Mouse (Mus musculus) liver, embryonic 14.5 days (tissue): ENCODE measurements around the gene Trp73. TPM values are rescaled to one million over a fixed set of nuclear protein-coding genes. Genes with fewer than 3 reads are reported as not detected.

Experiments
- ATAC-seq: fragments of 200-750 bp; cut with Nextera tagmentation; 2 replicates; pipeline ENCODE4 v1.8.0; 2017; ENCODE audit warnings: moderate number of reproducible peaks, mild to moderate bottlenecking, moderate library complexity; ENCODE audit not compliant: insufficient read depth
- DNase-seq, 3 experiments: peaks; one replicate each; pipeline ENCODE4 v3.0.0-alpha.2; 2012 to 2013; ENCODE audit warnings: low read depth in 3 of 3, low spot score in 3 of 3
- H3K27ac ChIP-seq: fragments of 300-500 bp; sonication (generic); 2 replicates; pipeline ENCODE4 v1.5.1; 2014; ENCODE audit warnings: moderate library complexity, mild to moderate bottlenecking, control low read depth, inconsistent platforms
- H3K27me3 ChIP-seq: fragments of 300-500 bp; sonication (generic); 2 replicates; pipeline ENCODE4 v1.6.1; 2014; ENCODE audit warnings: mild to moderate bottlenecking, low read length, moderate library complexity; ENCODE audit not compliant: control insufficient read depth, insufficient read depth
- H3K36me3 ChIP-seq: fragments of 300-500 bp; sonication (generic); replicated peaks from 2 replicates; pipeline ENCODE4 v1.6.1; 2014; ENCODE audit warnings: low read depth; ENCODE audit not compliant: control insufficient read depth, insufficient read depth
- H3K4me1 ChIP-seq, 2 experiments: fragments of 200-500 bp in 1 of 2; fragments of 300-500 bp in 1 of 2; sonication (generic) in 1 of 2; replicated peaks; 2 replicates each; pipeline ENCODE4 v1.6.1; 2012 to 2014; ENCODE audit warnings: antibody characterized with exemption in 1 of 2, inconsistent platforms in 1 of 2, low read length in 1 of 2; ENCODE audit not compliant: control insufficient read depth in 2 of 2, insufficient read depth in 2 of 2
- H3K4me2 ChIP-seq: fragments of 300-500 bp; sonication (generic); 2 replicates; pipeline ENCODE4 v1.6.1; 2014; ENCODE audit warnings: low read depth, mild to moderate bottlenecking, control low read depth, moderate library complexity
- H3K4me3 ChIP-seq, 2 experiments: fragments of 200-500 bp in 1 of 2; fragments of 300-500 bp in 1 of 2; sonication (generic) in 1 of 2; 2 replicates each; pipeline ENCODE4 v1.5.1; 2012 to 2014; ENCODE audit warnings: low read depth in 2 of 2, low read length in 2 of 2, mild to moderate bottlenecking in 2 of 2, control low read depth in 1 of 2, inconsistent platforms in 1 of 2, moderate library complexity in 1 of 2; ENCODE audit not compliant: insufficient read depth in 1 of 2
- H3K9ac ChIP-seq: fragments of 300-500 bp; sonication (generic); replicated peaks from 2 replicates; pipeline ENCODE4 v1.6.1; 2014; ENCODE audit warnings: mild to moderate bottlenecking, control low read depth, moderate library complexity
- H3K9me3 ChIP-seq: fragments of 300-500 bp; sonication (generic); 2 replicates; pipeline ENCODE4 v1.6.1; 2016; ENCODE audit warnings: low read length, mixed read lengths; ENCODE audit not compliant: control insufficient read depth
- CTCF ChIP-seq: IDR thresholded peaks from 2 replicates; pipeline ENCODE4 v1.5.1; 2016; ENCODE audit warnings: antibody characterized with exemption, low read depth, control low read depth
- EP300 ChIP-seq: IDR thresholded peaks from 2 replicates; pipeline ENCODE4 v1.6.1; 2016; ENCODE audit warnings: antibody characterized with exemption, low read depth
- WGBS: fragments of 180-500 bp; shearing (Covaris S2); extraction: QIAGEN DNeasy Blood & Tissue Kit; methylation state at CpG from one replicate; pipeline ENCODE4 v1.1.7; 2014; ENCODE audit not compliant: insufficient replicate concordance; 5-methylcytosine and 5-hydroxymethylcytosine counted together
- polyA plus RNA-seq, 2 experiments: library from polyadenylated mRNA; depleted of rRNA in 1 of 2; stranded (reverse) in 1 of 2; unstranded in 1 of 2; fragments of >200 nt; fragmentation: Nextera tagmentation in 1 of 2; extraction: Ambion mirVana in 1 of 2; gene quantifications; 2 replicates each; pipeline versions ENCODE4 v1.2.1 to v1.2.3; 2012 to 2014

Gene Trp73
- polyA plus RNA-seq, 2 experiments: 0.01 to 0.06 TPM

GRCm38 (mm10) chr4:154055482-154055881 is 84.5 kb downstream of the Trp73 start:
- H3K4me3 ChIP-seq: no peak overlapping the region

GRCm38 (mm10) chr4:154053065-154053464 is 86.9 kb downstream of the Trp73 start:
- H3K27me3 ChIP-seq: no peaks in the 10 kb centered on the region
- TF ChIP-seq EP300: no peak
- peak; percentile 67 for TF ChIP-seq CTCF
- no peak for ATAC-seq
- H3K9ac ChIP-seq: no peak overlapping the region
- H3K27ac ChIP-seq: no peak overlapping the region
- no peaks in the 10 kb centered on the region for H3K4me1 ChIP-seq
- no peaks in the 10 kb centered on the region for H3K9me3 ChIP-seq
- H3K4me2 ChIP-seq: no peak overlapping the region
- WGBS: 47% methylated on average over 4 of the region's 4 CpGs
- H3K4me3 ChIP-seq: no peak overlapping the region
- no peaks in the 10 kb centered on the region for H3K36me3 ChIP-seq
- no peak for DNase-seq

More at GRCm38 (mm10) chr4:154055482-154055881, 84.5 kb downstream of the Trp73 start:
- TF ChIP-seq CTCF: no peak
- TF ChIP-seq EP300: no peak
- Histone ChIP-seq H3K4me1 (no peaks in the 10 kb centered on the region), H3K27ac (no peak overlapping the region), H3K9ac (no peak overlapping the region), H3K4me2 (no peak overlapping the region), H3K36me3 (no peaks in the 10 kb centered on the region), H3K9me3 (no peaks in the 10 kb centered on the region), H3K27me3 (no peaks in the 10 kb centered on the region)
- no peak for ATAC-seq
- no peak for DNase-seq
- WGBS: 63% methylated on average over 7 of the region's 7 CpGs

DNA sequence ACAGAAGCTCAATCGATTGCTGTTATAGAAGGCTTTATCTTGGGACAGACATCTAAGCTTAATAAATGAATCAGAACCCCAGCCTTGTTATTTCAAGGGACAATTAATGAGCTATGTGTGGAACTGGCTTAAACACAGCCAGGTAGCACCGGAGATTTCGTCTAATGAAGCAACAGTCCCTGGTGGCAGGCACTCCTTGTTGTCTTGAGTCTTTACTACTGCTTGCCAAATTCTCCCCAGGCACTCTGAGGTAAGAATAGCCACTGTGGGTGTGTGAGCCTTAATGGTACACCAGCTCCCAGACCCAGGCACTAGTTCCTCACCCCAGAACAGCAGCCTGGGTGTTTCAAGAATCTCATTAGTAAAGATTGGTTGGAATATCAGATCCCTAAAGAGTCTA is 88.6 kb downstream of the Trp73 start:
- Histone ChIP-seq H3K4me1 (no peaks in the 10 kb centered on the region), H3K9ac (no peak overlapping the region), H3K4me3 (no peak overlapping the region), H3K36me3 (no peaks in the 10 kb centered on the region), H3K4me2 (no peak overlapping the region), H3K9me3 (no peaks in the 10 kb centered on the region), H3K27ac (no peak overlapping the region), H3K27me3 (no peaks in the 10 kb centered on the region)
- WGBS: 79% methylated on average over 3 of the region's 3 CpGs
- no peak for TF ChIP-seq CTCF
- no peak for TF ChIP-seq EP300
- ATAC-seq: no peak
- DNase-seq: no peak

GRCm38 (mm10) chr4:154045837-154046236 is 94.2 kb downstream of the Trp73 start:
- H3K36me3 ChIP-seq: no peaks in the 10 kb centered on the region

DNA sequence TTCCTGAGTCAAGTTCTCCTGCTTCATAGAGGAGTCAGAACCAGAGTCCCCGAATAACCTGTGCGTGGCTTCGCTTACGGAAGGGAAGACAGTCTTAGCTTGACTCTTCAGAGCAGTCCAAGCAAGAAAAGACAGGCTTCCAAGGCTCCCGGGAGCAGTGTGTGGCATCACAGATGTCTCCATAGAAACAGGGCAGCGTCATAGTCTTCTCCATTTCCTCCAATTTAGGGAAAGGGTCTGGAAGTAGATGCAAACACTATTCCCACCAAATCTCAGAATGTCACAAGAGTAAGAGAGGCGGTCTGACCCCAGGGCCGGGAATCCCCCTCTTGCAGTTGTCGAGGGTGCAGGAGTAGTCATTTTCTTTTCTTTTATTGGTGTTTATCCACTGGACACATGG is 97.4 kb downstream of the Trp73 start, which contains the start of gene Ccdc27:
Ccdc27 (minus strand) TSS at position 101 of the 400 bp plus-strand sequence.
- Histone ChIP-seq H3K27me3 (no peaks in the 10 kb centered on the region), H3K4me2 (no peak within 1 kb of the TSS), H3K4me1 (no peaks in the 10 kb centered on the region), H3K9me3 (no peaks in the 10 kb centered on the region), H3K27ac (no peak within 1 kb of the TSS), H3K4me3 (no peak within 1 kb of the TSS), H3K9ac (no peak within 1 kb of the TSS), H3K36me3 (no peaks in the 10 kb centered on the region)
- WGBS: 77% methylated on average over 9 of the region's 9 CpGs
- no peak for DNase-seq
- ATAC-seq: no peak
- TF ChIP-seq EP300 (no peak), CTCF (no peak)

More at GRCm38 (mm10) chr4:154045837-154046236, 94.2 kb downstream of the Trp73 start:
- Histone ChIP-seq H3K4me2 (no peak overlapping the region), H3K27me3 (no peaks in the 10 kb centered on the region), H3K9me3 (no peaks in the 10 kb centered on the region), H3K27ac (no peak overlapping the region), H3K4me1 (no peaks in the 10 kb centered on the region), H3K9ac (no peak overlapping the region), H3K4me3 (no peak overlapping the region)
- DNase-seq (no peak), ATAC-seq (no peak)
- no peak for TF ChIP-seq EP300
- TF ChIP-seq CTCF: peak; percentile 71
- WGBS: 49% methylated on average over 5 of the region's 5 CpGs
